Mouse (Mus musculus) spleen, adult 2 months (tissue): ENCODE results near the gene Napa.

Experiments
- CTCF ChIP-seq: fragments of 200-500 bp; IDR thresholded peaks from 2 replicates; pipeline ENCODE4 v1.5.1; 2011; ENCODE audit warnings: mild to moderate bottlenecking, inconsistent platforms; ENCODE audit not compliant: insufficient read depth, insufficient read length, insufficient replicate concordance; ENCODE audit errors: extremely low read depth
- POLR2A ChIP-seq: fragments of 200-500 bp; IDR thresholded peaks from 2 replicates; pipeline ENCODE4 v1.6.1; 2011; ENCODE audit warnings: low read depth, low read length, inconsistent platforms

DNA sequence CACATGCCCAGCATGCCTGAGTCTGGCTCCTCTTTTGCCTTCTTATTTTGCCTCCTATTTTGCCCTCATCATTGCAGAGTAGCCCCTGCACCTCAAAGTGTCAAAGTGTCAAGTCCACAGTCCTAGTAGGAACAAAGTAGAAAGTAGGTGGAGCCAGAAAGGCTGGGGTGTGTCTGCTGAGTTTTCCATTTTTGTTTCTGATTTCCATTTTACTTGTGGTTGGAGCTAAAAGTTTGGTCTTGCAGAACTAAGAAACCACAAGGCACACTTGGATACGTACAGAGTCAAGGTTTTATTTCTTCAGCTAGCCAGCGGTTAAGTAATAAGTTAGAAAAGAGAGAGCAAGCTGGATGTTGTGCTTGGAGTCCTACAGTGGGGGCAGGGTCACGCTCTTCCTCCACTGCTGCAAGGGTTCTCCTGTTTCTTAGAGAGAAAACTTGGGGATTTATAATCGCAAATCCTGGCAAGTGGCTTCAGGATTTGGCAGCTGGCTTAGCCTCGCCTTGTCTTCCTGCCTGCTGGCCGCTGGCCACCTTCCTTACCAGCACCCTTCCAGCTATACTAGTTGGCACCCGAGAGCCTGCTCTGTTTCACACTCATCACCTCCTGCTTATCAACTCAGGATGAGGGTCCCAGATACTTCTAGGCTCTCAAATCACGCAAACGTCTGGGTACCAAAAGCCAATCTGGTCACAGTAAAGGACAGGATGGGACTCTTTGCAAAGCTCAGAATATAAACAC, 57.0 kb downstream of the Napa start:
- no peak for TF ChIP-seq POLR2A
- no peak for TF ChIP-seq CTCF
